Mouse (Mus musculus): Measurements from ENCODE around the gene Arhgap15.

The Arhgap15 gene

DNA sequence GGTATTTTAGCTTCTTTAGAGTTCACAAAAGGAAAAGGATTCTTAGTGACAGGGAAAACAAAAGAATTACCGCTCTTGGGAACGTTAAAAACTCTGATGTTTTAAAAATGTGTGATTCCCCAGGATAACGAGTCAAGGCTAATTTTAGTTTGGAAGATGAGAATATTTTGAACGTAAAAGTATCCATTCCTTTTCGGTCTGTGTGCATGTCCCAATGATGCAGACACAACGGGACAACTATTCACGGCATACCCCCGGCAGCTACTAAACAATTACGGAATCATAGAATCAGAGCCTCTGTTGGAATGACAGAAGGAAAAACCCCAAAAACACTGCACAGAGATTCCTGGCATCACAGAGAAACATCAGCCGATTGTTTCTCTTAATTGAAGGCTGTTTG is 281.2 kb downstream of the Arhgap15 start:
- no peak for DNase-seq (ENCODE audit: low read depth, low spot score)

GRCm38 (mm10) chr2:44039522-44040203 is 291.0 kb downstream of the Arhgap15 start:
- no peak for DNase-seq (ENCODE audit: low read depth, low spot score)

DNA sequence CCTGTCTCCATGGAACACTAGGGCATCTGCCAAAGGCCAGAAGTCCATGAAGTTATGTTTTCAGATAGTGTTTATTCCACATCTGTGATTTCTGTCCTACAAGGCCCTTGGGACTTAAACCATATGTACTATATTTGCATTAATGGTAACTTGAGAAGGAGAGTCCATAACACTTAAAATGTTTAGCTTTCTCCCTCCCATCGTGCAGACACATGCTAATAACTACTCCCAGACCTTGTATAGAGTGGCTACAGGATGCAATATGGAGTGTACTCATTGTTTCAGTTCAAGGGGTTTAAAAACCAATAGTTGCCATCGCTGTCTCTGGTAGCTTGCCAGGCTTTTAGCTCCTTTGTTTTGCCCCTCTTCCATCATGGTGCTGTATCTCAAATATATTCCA is 295.5 kb downstream of the Arhgap15 start:
- no peak for DNase-seq (ENCODE audit: low read depth, low spot score)

DNA sequence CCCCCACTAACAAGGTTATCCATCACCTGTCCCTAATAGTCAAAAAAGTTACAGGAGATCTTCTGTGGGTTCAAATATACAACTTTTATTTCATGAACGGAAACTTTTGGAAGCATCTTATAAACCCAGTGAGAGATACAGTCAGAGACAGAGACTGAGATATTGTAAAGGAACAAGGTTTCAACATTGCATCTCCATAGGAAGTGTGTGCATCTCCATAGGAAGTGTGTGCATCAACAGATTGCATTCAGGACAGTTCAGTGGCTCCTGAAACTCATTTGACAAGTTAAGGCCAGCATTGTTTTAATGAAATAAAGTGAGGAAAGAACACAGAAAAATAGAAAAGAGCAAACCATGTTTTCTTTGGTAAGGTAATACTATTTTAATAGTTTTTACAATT is 296.0 kb downstream of the Arhgap15 start:
- DNase-seq (ENCODE audit: low read depth, low spot score), result no peak

GRCm38 (mm10) chr2:44045231-44045630 is 296.6 kb downstream of the Arhgap15 start:
- DNase-seq (ENCODE audit: low read depth, low spot score), result no peak

GRCm38 (mm10) chr2:44060306-44060705 is 311.7 kb downstream of the Arhgap15 start:
- no peak for DNase-seq (ENCODE audit: low read depth, low spot score)

DNA sequence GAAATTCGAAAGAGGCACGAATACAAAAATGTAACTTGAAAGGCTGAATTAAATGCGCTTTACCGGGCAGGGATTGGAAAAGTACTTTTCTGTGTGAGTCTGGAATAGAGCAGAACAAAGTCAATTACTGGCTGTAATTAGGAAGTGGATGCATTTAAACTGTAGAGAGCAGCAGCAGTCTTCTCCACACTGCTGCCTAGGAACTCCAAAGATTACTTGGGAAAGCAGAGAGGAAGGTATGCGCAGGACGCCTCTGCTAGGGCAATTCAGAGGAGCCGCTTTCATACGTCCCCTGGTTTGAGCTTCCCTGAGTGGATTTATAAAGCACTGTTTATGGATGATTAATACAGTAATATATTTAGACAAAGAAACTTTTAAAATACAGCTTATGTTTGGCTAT is 312.1 kb downstream of the Arhgap15 start:
- DNase-seq (ENCODE audit: low read depth, low spot score), result no peak

GRCm38 (mm10) chr2:44065067-44065466 is 316.4 kb downstream of the Arhgap15 start:
- no peak for DNase-seq (ENCODE audit: low read depth, low spot score)

- no peak for DNase-seq (ENCODE audit: low read depth, low spot score)
These were observed 319.7 kb downstream of the Arhgap15 start for GRCm38 (mm10) chr2:44068151-44068840.

GRCm38 (mm10) chr2:44068906-44069305 is 320.3 kb downstream of the Arhgap15 start:
- no peak for DNase-seq (ENCODE audit: low read depth, low spot score)

GRCm38 (mm10) chr2:44076570-44076969 is 327.9 kb downstream of the Arhgap15 start:
- no peak for DNase-seq (ENCODE audit: low read depth, low spot score)

DNA sequence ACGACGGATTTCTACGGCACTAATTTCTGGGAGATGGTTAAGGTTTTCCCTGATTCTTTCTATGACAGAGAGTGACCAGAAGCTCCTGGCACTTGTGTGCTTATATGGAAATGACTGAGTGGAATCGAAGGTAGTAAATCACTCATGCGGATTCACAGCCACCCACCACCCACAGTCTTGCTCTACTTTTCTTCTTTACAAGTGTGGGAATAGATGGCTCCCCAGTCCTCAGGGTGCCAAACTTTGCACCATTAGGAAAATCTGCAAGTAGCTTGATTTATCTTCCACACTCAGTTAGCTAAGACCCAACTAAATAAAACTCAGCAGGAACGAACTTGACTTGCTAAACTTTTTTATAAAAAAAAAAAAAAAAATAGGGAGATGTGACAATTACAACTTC is 331.9 kb downstream of the Arhgap15 start:
- no peak for DNase-seq (ENCODE audit: low read depth, low spot score)

DNA sequence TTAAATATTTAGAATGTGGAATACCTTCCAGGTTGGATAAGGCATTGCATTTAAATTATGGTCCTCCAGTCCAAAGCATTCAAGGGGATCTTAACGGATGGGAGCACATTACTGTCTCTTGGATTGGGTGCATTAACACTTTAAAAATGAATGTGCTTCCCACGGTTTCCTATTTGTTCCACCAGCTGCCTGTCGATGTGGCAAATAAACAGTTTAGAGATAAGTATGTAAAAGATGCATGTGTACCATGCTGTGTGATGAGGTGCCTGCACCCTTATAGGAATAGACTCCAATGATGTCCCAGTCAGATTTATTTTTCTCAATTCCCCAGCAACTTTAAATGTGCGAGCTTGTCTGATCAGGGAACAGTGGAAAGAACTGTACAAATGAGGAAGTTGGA is 332.6 kb downstream of the Arhgap15 start:
- DNase-seq (ENCODE audit: low read depth, low spot score), result no peak

- DNase-seq (ENCODE audit: low read depth, low spot score), result no peak
These were observed 335.8 kb downstream of the Arhgap15 start for GRCm38 (mm10) chr2:44084471-44084870.

DNA sequence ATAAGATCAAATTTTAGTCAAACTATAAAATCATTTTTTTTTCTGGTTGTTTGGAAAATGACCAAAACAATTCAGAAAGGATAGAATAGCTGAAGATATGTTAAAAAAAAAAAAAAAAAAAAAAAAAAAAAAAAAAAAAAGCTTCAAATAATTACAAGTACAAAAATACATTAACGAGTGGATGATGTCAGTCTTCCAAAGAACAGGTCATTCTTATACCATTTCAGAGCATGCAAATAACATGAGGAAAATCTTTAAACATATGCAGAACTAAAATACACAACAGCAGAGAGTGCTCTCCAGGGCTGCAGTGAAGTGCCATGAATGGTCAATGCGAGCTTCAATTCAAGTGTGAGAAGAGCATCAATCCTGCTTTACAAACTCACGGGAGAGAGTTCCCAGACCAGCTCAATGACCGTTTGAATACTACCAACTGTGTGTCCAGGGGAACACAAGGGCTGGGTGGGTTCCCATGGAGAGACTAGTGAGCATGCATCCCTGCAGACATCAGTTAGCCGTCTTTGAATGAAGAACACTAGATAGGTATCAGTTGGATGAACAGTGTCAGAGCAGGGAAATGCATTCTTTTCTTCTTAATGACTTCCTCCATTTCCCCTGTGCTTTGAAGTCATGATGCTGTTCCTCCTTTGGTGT is 337.9 kb downstream of the Arhgap15 start:
- DNase-seq (ENCODE audit: low read depth, low spot score), result no peak

DNA sequence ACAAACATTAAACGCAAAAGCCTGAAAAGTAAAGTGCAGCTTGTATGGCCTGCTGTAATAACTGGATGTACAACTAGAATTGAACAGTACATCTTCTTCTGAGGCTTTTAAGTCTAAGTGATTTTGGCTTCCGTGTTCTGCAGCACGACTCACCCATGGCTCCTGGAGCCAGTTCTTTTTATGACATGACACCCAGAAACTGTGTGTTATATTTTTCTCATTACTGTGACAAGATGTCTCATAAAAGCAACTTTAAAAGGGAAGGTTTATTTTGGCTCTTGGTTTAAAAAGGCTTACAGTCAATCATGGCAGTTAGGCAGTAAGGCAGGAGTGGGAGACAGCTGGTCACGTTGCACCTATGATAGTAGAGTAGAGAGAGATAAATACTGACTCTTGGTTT is 349.9 kb downstream of the Arhgap15 start:
- no peak for DNase-seq (ENCODE audit: low read depth, low spot score)

- DNase-seq (ENCODE audit: low read depth, low spot score), result no peak
These were observed 353.7 kb downstream of the Arhgap15 start for GRCm38 (mm10) chr2:44102351-44102750.

DNA sequence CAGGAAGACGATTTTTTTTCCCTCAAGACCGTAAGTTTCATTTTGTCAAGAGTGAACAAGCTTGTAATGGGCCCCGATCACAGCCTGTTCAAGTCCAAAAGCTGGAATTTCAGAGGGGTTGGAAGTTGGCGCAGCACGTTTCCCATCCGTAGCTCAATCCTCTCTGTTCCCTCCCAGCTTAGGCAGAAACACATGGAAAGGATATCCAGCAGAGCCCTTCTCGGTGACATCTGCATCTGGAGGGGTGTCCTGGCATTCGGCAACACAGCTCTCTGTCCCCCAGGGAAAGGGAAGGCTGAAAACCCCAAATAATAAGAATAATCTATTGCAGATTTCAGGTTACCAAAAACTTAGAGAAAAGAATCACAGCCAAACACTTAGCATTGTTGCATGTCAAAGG is 354.7 kb downstream of the Arhgap15 start:
- DNase-seq (ENCODE audit: low read depth, low spot score), result no peak

GRCm38 (mm10) chr2:44103742-44104141 is 355.1 kb downstream of the Arhgap15 start:
- DNase-seq (ENCODE audit: low read depth, low spot score), result no peak

GRCm38 (mm10) chr2:44104282-44105197 is 355.9 kb downstream of the Arhgap15 start:
- no peak for DNase-seq (ENCODE audit: low read depth, low spot score)

- DNase-seq (ENCODE audit: low read depth, low spot score), result no peak
These were observed 356.6 kb downstream of the Arhgap15 start for GRCm38 (mm10) chr2:44105198-44105555.

- no peak for DNase-seq (ENCODE audit: low read depth, low spot score)
These were observed 357.7 kb downstream of the Arhgap15 start for GRCm38 (mm10) chr2:44106359-44106758.
